Mouse (Mus musculus) urinary bladder, adult 2 months (tissue): ENCODE measurements around the gene Ap1s3. TPM values are rescaled to one million over a fixed set of nuclear protein-coding genes. Genes with fewer than 3 reads are reported as not detected.

Experiments used
- DNase-seq: peaks from one replicate; pipeline ENCODE4 v3.0.0; 2022; ENCODE audit warnings: low spot score
- polyA plus RNA-seq: library from polyadenylated mRNA; depleted of rRNA; stranded (reverse); fragments of >200 nt; gene quantifications from 2 replicates; pipeline ENCODE4 v1.2.3, GENCODE M21; 2012; rRNA removed

The Ap1s3 gene
- polyA plus RNA-seq = 9.7 and 13.3 TPM in 2 replicates

DNA sequence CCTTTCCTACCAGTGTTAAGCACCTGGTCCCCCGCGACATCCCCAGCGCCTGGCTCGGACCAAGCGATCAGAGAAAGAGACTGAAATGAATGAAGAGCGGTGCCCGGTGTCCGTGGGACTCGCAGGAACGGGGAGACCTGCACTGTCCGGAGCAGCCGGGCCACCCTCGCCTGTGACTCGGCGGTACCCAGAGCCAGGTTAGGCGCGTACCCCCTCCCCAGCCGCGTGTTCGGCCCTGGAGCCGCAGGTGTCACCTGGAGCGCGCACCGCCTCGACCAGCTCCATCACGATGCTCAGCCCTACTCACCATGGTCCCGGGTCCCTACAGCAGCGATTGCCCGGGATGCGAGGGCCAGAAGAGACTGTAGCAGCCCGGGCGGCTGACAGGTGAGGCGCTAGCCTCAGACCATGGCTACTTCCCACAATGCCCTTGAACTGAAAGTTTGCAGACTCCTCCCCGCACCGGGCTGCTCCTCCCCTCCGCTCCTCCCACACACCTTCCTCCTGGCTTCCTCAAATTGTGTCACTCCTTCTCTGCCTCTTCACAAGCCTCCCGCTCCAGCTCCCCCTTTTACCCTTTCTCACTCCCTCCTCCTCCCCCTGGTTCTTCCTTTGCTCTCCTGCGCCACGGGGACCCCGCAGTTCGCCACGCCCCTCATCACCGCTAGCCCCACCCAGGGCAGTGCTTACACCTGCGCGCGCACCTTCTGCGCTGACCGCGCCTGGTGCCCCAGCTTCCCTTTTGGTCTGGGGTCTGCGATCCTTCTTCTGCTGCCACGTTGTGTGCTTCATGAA, at the start of gene Ap1s3:
TSS of gene Ap1s3 (minus strand) at position 430 of the 795 bp plus-strand sequence.
- peak; percentile 61 for DNase-seq

DNA sequence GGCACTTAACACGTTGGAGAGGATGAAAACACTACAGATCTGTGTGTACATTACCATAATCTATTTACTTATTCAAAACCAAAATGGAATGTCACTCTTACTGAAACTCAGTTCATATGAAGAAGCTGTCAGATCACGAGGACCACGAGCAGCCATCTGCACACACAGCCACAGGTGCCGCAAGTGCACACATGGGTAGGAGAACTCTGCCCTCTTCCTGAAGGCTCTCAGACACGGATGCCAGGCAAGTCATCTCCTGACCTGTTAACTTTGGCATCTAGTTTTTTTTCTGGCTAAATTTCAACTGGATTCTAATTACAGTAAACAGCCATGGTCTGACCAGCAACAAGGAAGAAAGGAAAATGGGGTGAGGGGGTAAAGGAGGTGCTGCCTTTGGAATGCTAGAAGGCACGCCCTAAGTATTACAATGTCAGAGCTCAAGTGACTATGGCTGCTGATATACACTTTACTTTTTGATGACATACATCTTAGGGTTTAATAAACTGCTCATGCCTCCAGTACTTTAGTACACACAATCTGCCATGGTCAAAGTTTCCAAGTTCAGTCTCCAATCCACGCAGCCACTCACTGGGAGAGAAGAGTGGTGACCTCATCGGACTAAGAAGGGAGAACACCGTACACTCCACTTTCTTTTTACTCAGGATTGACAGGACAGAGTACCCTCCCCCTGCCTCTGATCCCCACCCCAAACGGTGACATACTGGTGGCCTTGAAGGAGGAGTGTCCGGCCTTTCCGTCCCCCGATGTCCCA, 42.6 kb upstream of the Ap1s3 start:
- DNase-seq = no peak

DNA sequence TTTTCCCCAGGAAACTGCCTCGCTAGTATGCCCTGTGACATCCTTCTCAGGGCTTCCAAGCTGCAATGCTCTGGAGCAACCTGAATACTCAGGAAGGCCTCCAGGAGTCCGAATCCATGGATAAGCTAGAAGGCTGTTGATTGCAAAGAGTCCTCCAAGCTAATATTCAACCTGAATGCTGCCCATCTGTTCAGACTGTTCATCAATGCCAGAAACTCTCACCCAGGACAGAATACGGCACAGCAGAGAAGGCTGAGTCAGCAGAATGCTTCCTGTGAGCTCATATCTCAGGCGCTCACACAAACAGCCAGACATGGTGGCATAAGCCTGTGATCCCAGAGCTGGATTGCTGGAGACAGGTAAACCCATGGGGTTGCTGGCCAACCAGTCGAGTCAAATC, 41.3 kb upstream of the Ap1s3 start:
- DNase-seq = no peak

DNA sequence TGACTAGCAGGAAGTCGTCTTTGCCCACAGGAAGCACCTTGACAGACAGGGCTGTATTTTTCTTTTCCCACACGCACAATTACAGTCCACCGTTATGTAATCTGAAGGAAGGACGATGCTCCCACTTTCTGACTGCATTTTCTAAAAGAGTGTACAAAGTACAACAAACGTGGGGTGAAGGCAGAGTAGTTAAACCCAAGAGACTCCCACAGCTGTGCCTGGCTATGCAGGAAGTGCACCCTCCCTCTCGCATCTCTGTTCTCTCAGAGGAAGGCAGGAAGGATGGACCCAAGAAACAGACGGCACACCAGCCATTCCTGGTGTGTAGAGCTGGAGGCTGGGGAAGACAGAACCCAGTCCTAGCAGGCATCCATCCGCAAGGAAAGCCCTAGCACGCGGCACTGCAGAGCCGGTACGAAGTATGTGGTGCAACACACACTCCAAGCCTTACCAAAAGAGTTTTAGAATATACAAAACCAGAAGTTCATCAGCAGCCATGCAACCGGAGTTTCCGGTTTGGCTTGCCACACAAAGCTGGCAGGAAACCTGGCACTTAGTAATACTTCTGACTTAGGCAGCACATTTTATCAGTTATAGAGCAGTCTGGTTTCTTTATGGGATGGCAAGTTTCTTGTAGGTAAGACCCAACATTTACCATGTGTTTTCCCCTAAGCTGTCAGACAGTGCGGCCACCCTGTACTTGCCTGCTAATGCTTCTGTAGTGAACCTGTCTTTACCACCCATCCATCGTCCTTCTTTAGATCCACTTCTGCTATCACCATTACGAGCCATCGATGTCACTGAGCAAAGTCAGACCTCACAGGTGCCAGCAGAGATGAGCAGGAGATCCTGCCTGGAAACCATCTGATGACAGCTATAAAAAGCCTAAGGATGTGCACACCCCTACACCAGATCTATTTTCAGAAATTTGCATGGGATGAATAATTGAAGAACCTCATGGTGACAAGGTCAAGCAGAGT, 39.7 kb upstream of the Ap1s3 start:
- DNase-seq = no peak

DNA sequence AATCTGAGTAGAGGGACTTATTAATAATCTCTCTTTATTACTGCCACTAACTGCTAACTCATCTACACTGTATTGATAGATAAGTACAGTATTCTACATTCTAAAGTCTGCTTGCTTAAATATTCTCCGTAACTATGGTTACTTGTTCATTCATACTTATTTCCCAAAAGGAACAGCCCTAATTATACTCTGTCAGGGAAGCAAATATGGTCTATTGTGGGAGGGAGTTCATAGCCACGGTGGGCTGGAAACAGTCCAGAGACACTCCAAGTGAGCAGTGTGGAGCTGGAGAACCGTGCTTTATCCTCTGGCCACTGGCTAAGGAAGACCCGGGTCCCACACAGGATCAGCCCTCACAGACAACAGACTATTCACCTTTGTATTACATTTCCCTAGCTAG, 38.9 kb upstream of the Ap1s3 start:
- no peak for DNase-seq

DNA sequence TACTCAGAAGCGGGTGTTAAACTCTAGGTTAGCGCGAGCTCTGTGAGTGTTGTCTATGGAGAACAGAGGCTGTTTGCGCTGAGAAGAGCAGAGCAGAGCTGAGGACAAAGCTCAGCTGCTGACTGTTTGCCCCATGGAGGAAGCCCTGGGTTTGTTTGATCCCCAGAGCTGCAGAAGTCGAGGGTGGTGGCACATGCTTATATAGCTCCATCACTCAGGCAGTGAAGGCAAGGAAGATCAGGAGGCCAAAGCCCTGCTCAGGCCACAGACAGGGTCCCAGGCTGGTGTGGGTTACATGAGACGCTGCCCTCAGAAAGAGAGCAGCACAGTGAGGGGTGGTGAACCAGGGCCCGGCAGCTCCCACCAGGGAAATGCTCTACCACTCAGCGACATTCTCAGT, 38.4 kb upstream of the Ap1s3 start:
- no peak for DNase-seq

DNA sequence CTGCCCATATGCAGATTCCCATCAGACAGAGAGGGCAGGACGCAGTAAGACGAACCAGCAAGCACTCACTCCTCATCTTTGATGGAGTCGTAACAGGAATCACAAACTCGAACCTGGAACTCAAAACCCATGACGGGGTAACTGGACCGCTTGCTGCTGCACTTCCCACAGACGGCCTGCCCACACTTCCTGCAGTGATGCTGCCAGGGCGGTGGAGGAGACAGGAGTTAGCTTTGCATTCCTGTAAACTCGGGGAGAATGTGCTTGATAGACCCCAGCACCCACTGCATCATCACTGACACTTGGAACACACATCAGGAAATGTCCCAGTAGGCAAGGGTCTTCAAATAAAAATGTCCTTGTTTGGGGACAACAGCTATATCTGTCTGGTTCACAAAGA, 35.6 kb upstream of the Ap1s3 start:
- DNase-seq = no peak

DNA sequence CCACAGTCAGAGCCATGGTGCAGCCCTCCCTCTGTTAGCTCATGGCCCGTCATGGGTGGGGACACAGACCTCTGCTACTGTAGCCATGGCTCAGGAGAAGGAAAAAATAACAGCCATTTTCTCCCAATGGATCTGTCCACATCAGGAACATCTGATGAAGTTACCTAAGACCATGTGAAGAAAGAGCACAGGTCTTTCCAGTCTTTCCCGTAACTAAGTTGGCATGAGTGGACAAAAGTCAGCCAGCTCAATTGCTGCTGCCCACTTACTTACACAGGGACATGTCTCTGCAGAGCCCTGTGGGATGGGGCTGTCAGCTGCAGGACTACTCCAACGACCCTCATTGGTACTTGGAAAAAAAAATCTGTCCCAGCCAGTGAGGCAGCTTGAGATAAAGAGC, 34.9 kb upstream of the Ap1s3 start:
- DNase-seq = no peak

DNA sequence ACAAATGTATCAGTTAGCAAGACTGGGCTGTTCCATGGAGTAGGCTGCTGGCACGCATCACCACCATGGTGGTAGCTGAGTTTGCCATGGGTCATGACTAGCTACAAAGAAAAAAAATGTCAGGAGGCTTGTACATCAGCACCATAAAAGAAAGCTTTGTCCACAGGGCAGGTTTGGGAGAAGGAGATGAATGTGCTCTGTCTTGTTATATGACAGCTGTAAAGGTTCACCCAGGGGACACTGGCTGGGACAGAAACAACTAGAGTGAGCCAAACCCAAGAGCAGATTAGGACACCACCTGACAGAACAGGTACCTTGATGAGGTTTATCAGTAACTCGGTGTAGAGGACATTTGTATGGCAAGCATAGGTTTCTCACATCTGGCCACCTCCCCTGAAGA, 32.9 kb upstream of the Ap1s3 start:
- no peak for DNase-seq

DNA sequence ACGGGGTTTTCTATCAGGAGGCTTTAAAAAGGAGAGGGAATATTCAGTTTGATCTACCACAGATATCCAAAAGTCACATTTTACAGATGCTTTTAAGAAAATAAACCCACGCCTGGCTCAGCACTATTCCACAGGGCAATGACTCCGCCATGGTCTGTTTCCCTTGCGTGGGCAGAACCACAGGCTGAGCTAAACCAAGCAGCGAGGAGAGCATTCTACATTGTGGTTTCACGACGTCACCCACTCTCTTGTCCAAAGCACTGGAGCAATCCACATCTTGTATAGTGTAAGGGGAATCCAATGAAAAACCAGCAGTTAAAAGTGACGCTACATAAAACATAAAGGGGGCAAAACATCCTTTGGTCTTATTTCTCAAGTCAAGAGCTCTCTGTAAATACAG, 31.7 kb upstream of the Ap1s3 start:
- DNase-seq = no peak

DNA sequence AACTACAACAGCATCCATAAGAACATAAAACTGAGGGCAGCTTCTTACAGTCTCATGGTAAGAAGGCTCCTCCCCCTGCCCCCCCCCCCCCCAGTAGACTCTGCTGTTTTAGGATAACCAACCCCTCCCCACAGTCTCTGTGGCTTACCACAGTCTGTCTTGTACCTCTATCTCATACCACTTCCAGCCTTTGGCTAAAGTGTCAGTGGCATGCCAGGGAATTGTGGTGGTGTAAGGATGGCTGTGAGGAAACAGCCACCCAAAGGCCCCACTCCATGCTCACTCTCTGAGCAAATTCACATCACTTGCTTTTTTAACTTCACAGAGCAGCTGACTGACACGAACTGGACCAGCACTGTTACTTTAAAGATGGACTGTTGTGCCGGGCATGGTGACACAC, 26.7 kb upstream of the Ap1s3 start:
- DNase-seq = no peak

DNA sequence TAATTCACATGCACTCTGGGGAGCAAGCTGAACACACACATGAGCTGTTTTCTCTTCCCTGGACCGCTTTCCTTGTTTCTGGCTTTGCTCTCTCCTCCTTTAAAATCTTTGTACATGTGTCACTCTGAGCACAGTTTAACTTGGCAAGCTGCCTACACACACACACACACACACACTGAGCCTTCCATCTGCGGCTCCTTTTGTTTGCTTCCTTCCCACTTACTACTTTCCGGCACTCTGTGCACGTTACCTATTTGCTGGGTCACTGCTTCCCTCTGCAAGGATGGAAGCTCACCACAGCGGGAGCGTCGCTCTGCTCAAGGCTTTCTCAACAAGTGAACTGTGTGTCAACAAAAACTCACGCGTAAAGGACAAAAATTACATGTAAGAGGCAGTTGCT, 25.6 kb upstream of the Ap1s3 start:
- DNase-seq = no peak

DNA sequence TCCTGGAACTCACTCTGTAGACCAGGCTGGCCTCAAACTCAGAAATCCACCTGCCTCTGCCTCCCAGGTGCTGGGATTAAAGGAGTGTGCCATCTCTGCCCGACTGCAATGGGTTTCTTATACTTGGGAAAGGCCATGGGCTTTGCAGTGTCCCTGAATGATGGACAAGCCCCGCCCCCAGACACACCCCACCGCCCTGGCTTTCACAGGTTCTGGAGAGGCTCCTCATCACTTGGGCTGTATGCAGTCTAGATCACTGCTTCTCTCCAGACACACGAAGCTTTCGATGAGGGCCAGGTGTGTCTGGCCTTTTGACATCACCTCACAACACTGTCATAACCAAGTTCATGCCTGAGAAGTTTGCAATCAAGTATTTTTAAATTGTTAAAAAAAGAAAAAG, 25.2 kb upstream of the Ap1s3 start:
- DNase-seq = no peak

DNA sequence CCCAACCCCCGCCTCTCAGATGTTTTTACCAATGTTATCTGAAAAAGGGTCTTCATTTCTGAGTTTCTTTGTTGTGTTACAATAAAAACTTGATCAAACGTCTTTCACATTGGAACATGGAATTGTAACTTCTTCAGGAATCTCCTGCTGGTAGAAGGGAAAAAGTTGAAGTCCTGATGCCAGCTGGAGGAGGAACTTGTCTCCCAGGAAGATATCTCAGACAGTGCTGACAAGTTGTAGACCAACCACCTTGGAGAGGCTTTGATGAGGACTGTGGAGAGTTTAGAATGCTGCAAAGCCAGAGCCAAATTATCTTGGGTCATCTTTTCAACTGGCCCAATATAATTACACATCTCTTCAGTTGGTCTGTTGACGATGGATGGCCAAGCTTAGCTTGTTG, 20.7 kb upstream of the Ap1s3 start:
- DNase-seq = no peak

DNA sequence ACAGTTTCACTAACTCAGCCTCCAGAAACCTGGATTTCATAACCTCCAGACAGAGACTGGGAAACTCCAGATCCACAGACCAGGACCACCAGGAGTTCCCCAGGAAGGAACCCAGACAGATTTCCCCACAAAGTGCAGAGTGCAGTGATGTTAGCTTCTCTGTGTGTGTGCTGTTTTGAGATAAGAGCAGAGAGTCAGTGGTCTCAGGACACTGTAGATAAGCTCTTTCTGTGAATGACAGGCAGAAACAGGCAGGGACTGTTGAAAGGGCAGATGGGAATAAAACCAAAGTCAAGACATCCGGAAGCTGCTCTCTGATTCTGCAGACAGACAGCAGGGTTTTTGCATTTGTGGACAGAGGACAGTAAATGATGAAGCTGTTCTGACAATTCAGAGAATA, 15.5 kb upstream of the Ap1s3 start:
- no peak for DNase-seq

DNA sequence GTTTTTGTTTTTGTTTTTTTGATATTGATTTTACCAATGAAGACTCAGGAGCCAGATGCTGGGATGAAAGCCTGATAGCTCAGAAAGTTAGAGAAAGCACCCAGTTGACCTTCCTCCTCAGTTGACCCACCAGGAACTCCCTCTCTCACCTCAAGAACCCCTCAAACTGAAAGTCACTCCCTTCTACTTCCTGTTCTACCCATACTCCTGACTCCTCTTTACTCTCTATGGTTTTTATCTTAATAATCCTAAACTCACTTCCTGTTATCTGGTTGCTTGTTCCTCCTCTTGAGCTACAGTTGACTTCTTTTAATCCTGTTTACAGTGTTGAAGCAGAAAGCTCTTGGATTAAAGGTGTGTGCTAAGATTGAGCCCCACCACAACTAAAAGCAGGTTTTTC, 12.3 kb upstream of the Ap1s3 start:
- DNase-seq = no peak

DNA sequence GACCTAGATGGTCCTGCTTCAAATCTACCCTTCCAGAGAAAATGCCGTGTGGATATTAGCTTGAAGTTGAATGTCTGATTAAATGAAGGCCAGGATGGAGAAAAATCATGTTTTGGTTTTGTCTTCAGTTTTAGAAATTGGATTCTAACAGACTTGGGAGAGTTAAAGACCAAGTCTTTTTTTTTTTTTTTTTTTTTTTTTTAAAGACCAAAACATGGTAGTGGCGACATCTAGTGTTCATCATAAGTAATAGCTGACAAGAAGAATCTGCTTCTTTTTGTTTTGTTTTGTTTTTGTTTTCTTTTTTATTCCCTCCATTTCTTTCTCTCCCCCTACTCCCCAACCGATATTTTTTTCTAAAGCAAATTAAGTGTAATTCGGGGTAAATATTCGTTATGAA, 11.2 kb upstream of the Ap1s3 start:
- DNase-seq = no peak

DNA sequence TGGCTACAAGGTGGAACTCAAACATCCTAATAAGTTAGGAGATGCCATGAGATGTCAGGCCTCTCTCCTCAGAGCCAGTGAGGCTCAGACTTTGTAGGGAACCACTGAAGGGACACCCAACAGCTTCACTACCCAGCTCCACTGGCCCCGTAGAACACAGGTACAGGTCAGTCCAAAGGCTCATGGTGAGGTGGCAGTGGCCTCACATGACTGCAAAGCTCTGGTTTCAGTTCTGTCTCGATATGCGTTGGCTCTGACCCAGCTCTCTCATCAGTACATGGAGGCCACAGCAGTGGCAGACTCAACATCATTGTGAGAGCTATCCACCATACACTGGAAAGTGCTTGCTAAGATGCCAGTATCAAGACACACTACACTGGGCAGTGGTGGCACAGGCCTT, 9.0 kb upstream of the Ap1s3 start:
- no peak for DNase-seq

DNA sequence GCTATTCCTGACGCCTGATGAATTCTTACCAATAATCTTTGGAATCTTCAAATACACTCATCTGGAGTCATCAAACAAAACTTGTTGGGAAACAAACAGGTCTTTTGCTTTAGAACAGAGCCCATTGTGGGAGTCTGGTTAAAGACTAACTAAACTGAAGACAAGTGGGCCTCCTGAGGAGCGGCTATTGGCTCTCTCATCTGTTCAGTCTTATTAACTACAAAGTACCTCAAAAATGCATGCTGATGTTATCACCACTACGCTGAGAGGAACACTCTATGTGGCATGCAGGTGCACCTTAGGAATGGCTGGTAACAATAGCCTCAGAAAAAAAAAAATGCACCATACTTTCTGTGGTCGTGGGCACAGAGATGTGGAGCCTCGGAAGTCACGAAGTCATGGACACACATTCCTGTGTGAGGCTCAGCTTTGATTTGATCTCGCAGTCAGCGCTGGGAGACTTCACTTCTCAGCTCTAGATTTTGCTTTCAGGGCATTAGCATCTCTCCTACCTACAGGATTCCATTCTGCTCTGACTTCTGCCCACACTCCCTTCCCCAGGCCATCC, 6.4 kb upstream of the Ap1s3 start:
- DNase-seq = no peak

DNA sequence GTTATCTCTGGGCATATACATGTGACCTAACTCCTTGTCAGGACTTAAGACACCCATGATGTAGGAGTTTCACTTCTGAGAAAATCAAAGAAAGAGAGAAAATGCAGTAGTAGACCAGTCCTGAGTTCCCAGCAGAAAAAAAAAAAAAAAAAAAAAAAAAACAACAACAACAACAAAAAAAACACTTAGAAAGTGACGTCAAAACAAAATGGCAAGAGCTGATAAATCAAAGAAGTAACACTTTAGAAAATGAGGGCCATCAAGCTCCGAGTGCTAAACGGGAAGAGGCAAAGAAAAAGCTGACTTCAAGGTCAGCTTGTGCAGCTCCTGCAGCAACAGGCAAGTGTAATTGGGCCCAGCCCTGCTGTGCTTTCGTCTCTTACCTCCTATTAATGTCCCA, 3.9 kb upstream of the Ap1s3 start:
- no peak for DNase-seq

DNA sequence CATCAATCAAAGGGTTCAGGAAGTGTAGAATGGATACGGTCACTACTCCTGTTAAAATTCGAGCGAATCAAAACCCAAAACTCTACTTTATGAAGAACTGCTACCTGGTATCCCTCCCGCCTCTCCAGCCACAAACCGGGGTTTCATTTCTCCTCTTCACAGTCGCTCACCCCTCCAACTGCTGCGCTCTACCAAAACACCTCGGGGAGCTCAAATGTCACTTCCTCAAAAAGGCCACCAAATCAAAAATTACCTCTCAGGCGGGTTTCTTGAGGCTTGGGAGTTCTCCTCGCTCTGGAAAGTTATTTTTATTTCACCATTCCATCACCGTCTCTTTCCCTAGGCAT, 603 bp downstream of the Ap1s3 start:
- no peak for DNase-seq

DNA sequence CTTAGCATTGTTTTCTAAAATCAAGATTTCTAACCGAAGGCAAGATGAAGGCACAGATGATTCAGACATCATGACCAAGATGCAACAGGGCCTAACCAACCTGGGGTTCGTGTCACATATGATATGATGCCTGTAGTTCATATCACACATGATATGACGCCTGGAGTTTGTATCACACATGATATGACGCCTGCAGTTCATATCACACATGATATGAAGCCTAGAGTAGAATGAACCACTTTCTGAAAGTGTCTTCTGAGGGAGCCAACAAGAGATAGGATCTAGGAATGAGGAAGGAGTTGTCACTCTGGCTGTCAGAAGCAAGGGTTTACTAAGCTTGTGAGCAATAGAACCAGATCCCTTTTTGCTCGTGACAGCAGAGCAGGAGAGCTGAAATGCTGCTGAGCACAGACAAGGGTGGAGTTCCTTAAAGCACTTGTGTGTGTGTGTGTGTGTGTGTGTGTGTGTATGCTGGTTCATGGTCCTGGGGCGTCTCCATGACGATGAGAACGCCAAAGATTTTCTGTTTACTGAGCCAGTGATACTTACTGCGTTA, 2.3 kb downstream of the Ap1s3 start:
- no peak for DNase-seq
